Mouse (Mus musculus) cerebellum, adult 9-10 months (tissue): Measurements from ENCODE around the gene Vmn2r82.
"Not testable (repeated sequence)": the region's sequence is repeated elsewhere in the genome, so short reads cannot be mapped to it uniquely, and the experiment has no call there.

Experiments
- DNase-seq: peaks from one replicate; pipeline ENCODE4 v3.0.0; 2022

Vmn2r82 gene

GRCm38 (mm10) chr10:79356220-79356619 lies at the start of gene Vmn2r82:
Vmn2r82 (plus strand) TSS chr10:79356520.
- DNase-seq, result not testable (repeated sequence)

- not testable (repeated sequence) for DNase-seq
Measured at GRCm38 (mm10) chr10:79322033-79322736, 34.1 kb upstream of the Vmn2r82 start.

GRCm38 (mm10) chr10:79322737-79323086 lies 33.6 kb upstream of the Vmn2r82 start:
- DNase-seq, result no peak

- DNase-seq, result not testable (repeated sequence)
Measured at GRCm38 (mm10) chr10:79399946-79400700, 43.8 kb downstream of the Vmn2r82 start.

- no peak for DNase-seq
Measured at GRCm38 (mm10) chr10:79417142-79417771, 60.9 kb downstream of the Vmn2r82 start.

- DNase-seq, result not testable (repeated sequence)
Measured at GRCm38 (mm10) chr10:79417772-79418170, 61.5 kb downstream of the Vmn2r82 start.

- not testable (repeated sequence) for DNase-seq
Measured at GRCm38 (mm10) chr10:79435141-79435820, 79.0 kb downstream of the Vmn2r82 start.
